Mouse (Mus musculus) brain, adult 10 weeks (tissue): ENCODE measurements around the gene Prl. TPM values are rescaled to one million over a fixed set of nuclear protein-coding genes. Genes with fewer than 3 reads are reported as not detected.

Experiments
- polyA plus RNA-seq: library from polyadenylated mRNA; stranded (reverse); fragments of 350-450 nt; fragmentation: Illumina TruSeq; extraction: RNeasy Lipid Tissue Mini Kit (QIAGEN cat#74804); gene quantifications from one replicate; pipeline ENCODE4 v1.2.3, GENCODE M21; 2015; ENCODE audit warnings: low read depth, low replicate concordance

The Prl gene
- polyA plus RNA-seq: not detected

DNA sequence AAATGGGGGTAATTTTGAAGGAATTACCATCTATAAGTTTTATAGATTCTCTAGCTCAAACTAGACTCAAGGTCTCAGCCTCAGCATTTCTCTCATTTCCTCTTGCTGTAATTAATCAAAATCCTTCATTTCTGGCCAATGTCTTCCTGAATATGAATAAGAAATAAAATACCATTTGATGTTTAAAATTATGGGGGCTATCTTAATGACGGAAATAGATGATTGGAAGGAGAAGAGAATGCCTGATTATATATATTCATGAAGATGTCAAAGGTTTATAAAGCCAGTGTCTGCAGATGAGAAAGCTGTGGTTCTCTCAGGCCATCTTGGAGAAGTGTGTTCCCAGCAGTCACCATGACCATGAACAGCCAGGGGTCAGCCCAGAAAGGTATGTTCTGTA is at the start of gene Prl:
Prl (plus strand) TSS at position 301 of the 400 bp plus-strand sequence.

GRCm38 (mm10) chr13:27093890-27094289 is 36.5 kb downstream of the Prl start, which contains the start of gene Prl3d1:
TSS of gene Prl3d1 (plus strand) at chr13:27094190.

Other genes starting within 250 kb of the Prl start
- gene Prl3d1, start 36.6 kb downstream of the Prl start, polyA plus RNA-seq: not detected
- gene Prl3d2, start 64.1 kb downstream of the Prl start, polyA plus RNA-seq: not detected
- gene Prl3d3, start 99.2 kb downstream of the Prl start, polyA plus RNA-seq: not detected
- gene Prl3c1, start 139.1 kb downstream of the Prl start, polyA plus RNA-seq: not detected
- gene Prl3b1, start 184.3 kb downstream of the Prl start, polyA plus RNA-seq: not detected
- gene Prl3a1, start 201.9 kb downstream of the Prl start, polyA plus RNA-seq: not detected